Mouse (Mus musculus): ENCODE measurements around the gene Gpr153. TPM values are rescaled to one million over a fixed set of nuclear protein-coding genes. Genes with fewer than 3 reads are reported as not detected.
A peak's percentile ranks its signal among the peaks of the same experiment; 100 is the strongest.

The Gpr153 gene
- polyA plus RNA-seq, 2 experiments, result 33.0 to 56.5 TPM

DNA sequence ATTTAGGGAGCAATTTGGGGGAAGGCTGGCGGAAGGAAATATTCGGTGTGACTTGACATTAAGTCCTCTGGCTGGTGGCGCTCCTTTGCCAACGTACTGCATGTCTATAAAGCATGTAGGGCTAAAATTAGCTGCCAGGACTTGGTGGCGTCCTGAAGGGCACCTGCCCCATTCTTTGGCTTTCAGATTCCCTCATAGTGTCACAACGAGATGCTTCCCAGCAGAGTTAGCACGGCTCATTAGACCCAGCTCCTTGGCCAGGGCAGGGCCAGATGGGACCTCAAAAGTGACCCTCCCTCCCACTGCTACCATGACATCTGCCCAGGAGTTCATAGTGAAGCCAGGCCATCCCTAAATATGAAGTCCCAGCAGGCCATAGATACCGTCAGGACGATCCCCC is 3.4 kb upstream of the Gpr153 start:
- Histone ChIP-seq H3K9ac (ENCODE audit: low read depth, low read length, severe bottlenecking) (no peak overlapping the region), H3K4me1 (ENCODE audit: control insufficient read depth, insufficient read depth, low read length) (peaks cover 35% of the 10 kb centered on the region), H3K4me3 (replicated peaks; ENCODE audit: low read length) (no peak overlapping the region), H3K4me2 (replicated peaks; ENCODE audit: low read depth, low read length, severe bottlenecking) (no peak overlapping the region), H3K9me3 (ENCODE audit: control insufficient read depth, low read length) (no peaks in the 10 kb centered on the region), H3K27ac (replicated peaks; ENCODE audit: low read depth, low read length) (no peak overlapping the region), H3K36me3 (ENCODE audit: control insufficient read depth, insufficient read depth, low read length) (no peaks in the 10 kb centered on the region), H3K27me3 (ENCODE audit: control insufficient read depth, insufficient read depth, low read length) (0 out of 2 replicates have a peak, but pooled peaks cover 8% of the 10 kb centered on the region)
- WGBS, result 79% methylated on average over 9 of the region's 9 CpGs
- DNase-seq (ENCODE audit: low spot score) (no peak), ATAC-seq (ENCODE audit: low FRiP score, low read depth) (no peak)
- TF ChIP-seq POLR2A (IDR thresholded peaks at IDR 0.05; ENCODE audit: borderline replicate concordance, extremely low read depth, insufficient read depth, insufficient read length), result no peak

DNA sequence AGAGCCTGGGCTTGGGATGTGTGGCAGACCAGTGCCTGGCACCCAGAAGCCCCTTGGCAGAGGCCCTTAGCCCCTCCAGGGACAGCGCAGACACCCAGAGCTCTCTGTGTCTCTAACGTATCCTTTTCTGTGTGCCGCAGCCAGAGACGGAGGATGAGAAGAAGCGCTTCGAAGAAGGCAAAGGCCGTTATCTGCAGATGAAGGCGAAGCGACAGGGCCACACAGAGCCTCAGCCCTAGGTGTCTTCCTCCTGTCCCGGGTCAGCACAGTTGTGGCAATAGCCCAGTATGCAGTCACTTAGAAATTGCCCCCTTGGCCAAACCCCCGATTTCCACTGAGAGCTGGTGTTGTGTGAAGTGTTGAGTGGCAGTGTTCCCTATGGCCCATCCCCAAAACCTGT is 2.7 kb upstream of the Gpr153 start:
- no peak for TF ChIP-seq POLR2A (IDR thresholded peaks at IDR 0.05; ENCODE audit: borderline replicate concordance, extremely low read depth, insufficient read depth, insufficient read length)
- H3K4me3 ChIP-seq (replicated peaks; ENCODE audit: low read length), result no peak overlapping the region
- DNase-seq (ENCODE audit: low spot score) (no peak), ATAC-seq (ENCODE audit: low FRiP score, low read depth) (no peak)
- H3K4me2 ChIP-seq (replicated peaks; ENCODE audit: low read depth, low read length, severe bottlenecking), result no peak overlapping the region
- peaks cover 35% of the 10 kb centered on the region for H3K4me1 ChIP-seq (ENCODE audit: control insufficient read depth, insufficient read depth, low read length)
- WGBS, result 90% methylated on average over 11 of the region's 11 CpGs
- 0 out of 2 replicates have a peak overlapping the region, but pooled peaks have one; percentile 13 for H3K27ac ChIP-seq (replicated peaks; ENCODE audit: low read depth, low read length)
- 0 out of 2 replicates have a peak, but pooled peaks cover 8% of the 10 kb centered on the region for H3K27me3 ChIP-seq (ENCODE audit: control insufficient read depth, insufficient read depth, low read length)
- H3K9me3 ChIP-seq (ENCODE audit: control insufficient read depth, low read length), result no peaks in the 10 kb centered on the region
- no peaks in the 10 kb centered on the region for H3K36me3 ChIP-seq (ENCODE audit: control insufficient read depth, insufficient read depth, low read length)
- H3K9ac ChIP-seq (ENCODE audit: low read depth, low read length, severe bottlenecking), result no peak overlapping the region

DNA sequence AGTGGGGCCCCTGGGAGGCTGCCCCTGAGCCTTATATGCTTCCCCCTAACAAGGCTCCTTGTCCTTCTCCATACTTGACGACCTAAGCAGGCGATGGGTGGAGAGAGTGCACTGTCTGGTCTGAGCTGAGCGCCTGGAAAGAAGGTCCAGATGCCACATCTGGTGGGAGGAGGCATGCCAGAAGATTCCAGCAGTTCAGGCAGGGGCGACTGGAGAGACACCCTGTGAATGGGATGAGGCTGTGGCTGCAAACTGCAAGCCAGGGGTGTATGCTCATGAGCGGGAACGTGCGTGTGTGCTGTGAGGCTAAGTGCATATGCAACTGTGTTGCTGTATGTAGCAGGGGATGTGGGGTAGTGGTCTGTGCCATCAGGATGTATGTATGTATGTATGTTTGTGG is 2.0 kb upstream of the Gpr153 start:
- ATAC-seq (ENCODE audit: low FRiP score, low read depth) (no peak), DNase-seq (ENCODE audit: low spot score) (no peak)
- Histone ChIP-seq H3K27ac (replicated peaks; ENCODE audit: low read depth, low read length) (peak overlapping the region; percentile 77), H3K27me3 (ENCODE audit: control insufficient read depth, insufficient read depth, low read length) (0 out of 2 replicates have a peak, but pooled peaks cover 8% of the 10 kb centered on the region), H3K4me1 (ENCODE audit: control insufficient read depth, insufficient read depth, low read length) (peaks cover 35% of the 10 kb centered on the region), H3K4me2 (replicated peaks; ENCODE audit: low read depth, low read length, severe bottlenecking) (0 out of 2 replicates have a peak overlapping the region, but pooled peaks have one; percentile 17), H3K9ac (ENCODE audit: low read depth, low read length, severe bottlenecking) (0 out of 2 replicates have a peak overlapping the region, but pooled peaks have one; percentile 25), H3K9me3 (ENCODE audit: control insufficient read depth, low read length) (no peaks in the 10 kb centered on the region), H3K36me3 (ENCODE audit: control insufficient read depth, insufficient read depth, low read length) (no peaks in the 10 kb centered on the region), H3K4me3 (replicated peaks; ENCODE audit: low read length) (no peak overlapping the region)
- WGBS, result 45% methylated on average over 7 of the region's 7 CpGs
- TF ChIP-seq POLR2A (IDR thresholded peaks at IDR 0.05; ENCODE audit: borderline replicate concordance, extremely low read depth, insufficient read depth, insufficient read length), result no peak

DNA sequence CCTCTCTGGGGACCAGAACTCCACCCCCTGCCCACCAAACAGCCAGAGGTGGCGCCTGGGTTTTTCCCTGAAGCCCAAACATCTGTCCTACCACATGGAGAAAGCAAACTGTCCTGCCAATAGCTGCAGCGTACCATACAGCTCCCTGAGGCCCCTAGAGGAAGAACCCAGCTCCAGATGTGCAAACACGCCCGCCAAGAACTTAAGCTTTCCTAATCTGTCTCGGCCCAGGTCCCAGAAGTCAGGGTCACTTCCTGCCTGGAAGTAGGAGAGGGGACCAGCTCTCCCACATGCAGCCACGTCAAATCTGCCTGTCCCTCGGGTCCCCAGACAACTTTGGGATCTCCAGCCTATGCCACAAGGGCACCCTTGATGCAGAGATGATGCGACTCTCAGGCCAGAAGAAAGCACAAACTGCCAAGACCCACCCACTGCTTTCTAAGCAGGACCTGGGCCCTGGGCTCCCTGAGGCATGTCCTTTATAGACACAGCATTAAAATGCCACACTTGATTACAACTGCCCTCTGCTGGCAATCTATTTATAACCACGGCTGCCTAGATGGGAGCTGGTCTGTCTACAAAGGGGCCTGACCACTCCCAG is 1.5 kb upstream of the Gpr153 start:
- peak; percentile 21; the same call in 1 of the 2 replicates for ATAC-seq (ENCODE audit: low FRiP score, low read depth)

DNA sequence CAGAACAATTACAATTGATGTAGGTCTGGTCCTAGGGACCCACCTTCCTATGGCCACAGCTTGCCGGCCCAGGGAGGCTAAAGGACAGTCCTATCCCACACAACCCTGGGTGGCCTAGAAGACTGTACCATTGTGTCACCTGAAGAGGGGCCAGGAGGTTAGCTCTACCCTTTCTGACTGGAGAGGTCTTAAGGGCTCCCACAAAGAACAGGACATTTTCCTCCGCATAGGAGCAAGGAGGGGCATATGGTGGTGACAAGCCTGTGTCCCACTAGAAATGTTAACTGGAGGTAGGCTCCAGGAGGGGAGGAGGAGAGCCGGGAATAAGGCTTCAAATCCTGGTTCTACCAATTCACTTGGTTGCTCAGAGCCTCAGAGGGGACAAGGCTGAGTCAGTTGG is 841 bp upstream of the Gpr153 start:
- peak overlapping the region; percentile 77 for H3K27ac ChIP-seq (replicated peaks; ENCODE audit: low read depth, low read length)
- TF ChIP-seq POLR2A (IDR thresholded peaks at IDR 0.05; ENCODE audit: borderline replicate concordance, extremely low read depth, insufficient read depth, insufficient read length), result no peak
- H3K9me3 ChIP-seq (ENCODE audit: control insufficient read depth, low read length), result no peaks in the 10 kb centered on the region
- no peaks in the 10 kb centered on the region for H3K36me3 ChIP-seq (ENCODE audit: control insufficient read depth, insufficient read depth, low read length)
- DNase-seq (ENCODE audit: low spot score) (no peak), ATAC-seq (ENCODE audit: low FRiP score, low read depth) (no peak)
- 0 out of 2 replicates have a peak, but pooled peaks cover 8% of the 10 kb centered on the region for H3K27me3 ChIP-seq (ENCODE audit: control insufficient read depth, insufficient read depth, low read length)
- H3K4me3 ChIP-seq (replicated peaks; ENCODE audit: low read length), result peak overlapping the region; percentile 71; the same call in 1 of the 2 replicates
- 34% methylated on average over 3 of the region's 3 CpGs for WGBS
- peak overlapping the region; percentile 80; the same call in 1 of the 2 replicates for H3K9ac ChIP-seq (ENCODE audit: low read depth, low read length, severe bottlenecking)
- H3K4me2 ChIP-seq (replicated peaks; ENCODE audit: low read depth, low read length, severe bottlenecking), result peak overlapping the region; percentile 94
- peaks cover 35% of the 10 kb centered on the region for H3K4me1 ChIP-seq (ENCODE audit: control insufficient read depth, insufficient read depth, low read length)

More for the DNA sequence above, 1.5 kb upstream of the Gpr153 start:
- Histone ChIP-seq H3K4me1 (ENCODE audit: control insufficient read depth, insufficient read depth, low read length) (peaks cover 35% of the 10 kb centered on the region), H3K9ac (ENCODE audit: low read depth, low read length, severe bottlenecking) (0 out of 2 replicates have a peak overlapping the region, but pooled peaks have one; percentile 12), H3K4me2 (replicated peaks; ENCODE audit: low read depth, low read length, severe bottlenecking) (0 out of 2 replicates have a peak overlapping the region, but pooled peaks have one; percentile 17), H3K4me3 (replicated peaks; ENCODE audit: low read length) (no peak overlapping the region), H3K27me3 (ENCODE audit: control insufficient read depth, insufficient read depth, low read length) (0 out of 2 replicates have a peak, but pooled peaks cover 8% of the 10 kb centered on the region), H3K36me3 (ENCODE audit: control insufficient read depth, insufficient read depth, low read length) (no peaks in the 10 kb centered on the region), H3K27ac (replicated peaks; ENCODE audit: low read depth, low read length) (peak overlapping the region; percentile 77), H3K9me3 (ENCODE audit: control insufficient read depth, low read length) (no peaks in the 10 kb centered on the region)
- 11% methylated on average over 9 of the region's 9 CpGs for WGBS
- TF ChIP-seq POLR2A (IDR thresholded peaks at IDR 0.05; ENCODE audit: borderline replicate concordance, extremely low read depth, insufficient read depth, insufficient read length), result no peak
- peak; percentile 77 for DNase-seq (ENCODE audit: low spot score)
